Comparison of ENCODE assay signal across 16 mouse cellular contexts in genomic region chr7:76466427-76466826, GRCm38 (mm10).
"Had no signal": no experiment of that assay in that cellular context is flagged by ENCODE, and none has a peak within 500 bp of the region (broad histone marks: within the 10 kb centered on the region; RNA-seq: fewer than 3 reads in every experiment).

No protein-coding gene starts in this region.

- DNase-seq: retina, postnatal 1 day; right cerebral cortex, adult 18-20 months; right cerebral cortex, postnatal 14 days; right cerebral cortex, postnatal 25 days; right cerebral cortex, postnatal 4 days; spleen, adult 18-20 months; thymus, adult 18-20 months; thymus, adult 2 months; thymus, postnatal 14 days; thymus, postnatal 25 days; thymus, postnatal 36 days; thymus, postnatal 4 days had no signal

- H3K9me3 ChIP-seq: neural tube, embryonic 13.5 days; neural tube, embryonic 15.5 days; stomach, embryonic 15.5 days had no signal

- H3K9ac ChIP-seq: neural tube, embryonic 13.5 days; neural tube, embryonic 15.5 days; stomach, embryonic 15.5 days had no signal

- H3K4me3 ChIP-seq: neural tube, embryonic 13.5 days; neural tube, embryonic 15.5 days; stomach, embryonic 15.5 days had no signal

- H3K27me3 ChIP-seq: neural tube, embryonic 13.5 days; neural tube, embryonic 15.5 days; stomach, embryonic 15.5 days had no signal

- H3K4me1 ChIP-seq: neural tube, embryonic 15.5 days; stomach, embryonic 15.5 days had no signal

- H3K27ac ChIP-seq: neural tube, embryonic 13.5 days; neural tube, embryonic 15.5 days; stomach, embryonic 15.5 days; stomach, postnatal 0 days had no signal

- H3K4me2 ChIP-seq: neural tube, embryonic 13.5 days; neural tube, embryonic 15.5 days; stomach, embryonic 15.5 days had no signal

- H3K36me3 ChIP-seq: neural tube, embryonic 13.5 days; neural tube, embryonic 15.5 days; stomach, embryonic 15.5 days had no signal
